Mouse (Mus musculus) layer of hippocampus, adult 18-20 months (tissue): ENCODE data around the gene Bcl3. TPM values are rescaled to one million over a fixed set of nuclear protein-coding genes. Genes with fewer than 3 reads are reported as not detected.
A peak's percentile ranks its signal among the peaks of the same experiment; 100 is the strongest.

Experiments used
- DNase-seq, 2 experiments: peaks; one replicate each; pipeline ENCODE4 v3.0.0; 2022; ENCODE audit warnings: low spot score in 2 of 2
- long read RNA-seq: library from polyadenylated mRNA; stranded (forward); transcript quantifications from one replicate; pipeline ENCODE4 v2.0.0, GENCODE M21; 2021
- total RNA-seq, 2 experiments: library from RNA; stranded (reverse); gene quantifications; 2 replicates each; pipeline ENCODE4 v1.2.3; 2021

Gene Bcl3
- 1 to 10 TPM in 1 of 2 experiments, under 1 TPM in 1; 0.27 to 1.1 TPM for total RNA-seq
- long read RNA-seq, result 0 reads

DNA sequence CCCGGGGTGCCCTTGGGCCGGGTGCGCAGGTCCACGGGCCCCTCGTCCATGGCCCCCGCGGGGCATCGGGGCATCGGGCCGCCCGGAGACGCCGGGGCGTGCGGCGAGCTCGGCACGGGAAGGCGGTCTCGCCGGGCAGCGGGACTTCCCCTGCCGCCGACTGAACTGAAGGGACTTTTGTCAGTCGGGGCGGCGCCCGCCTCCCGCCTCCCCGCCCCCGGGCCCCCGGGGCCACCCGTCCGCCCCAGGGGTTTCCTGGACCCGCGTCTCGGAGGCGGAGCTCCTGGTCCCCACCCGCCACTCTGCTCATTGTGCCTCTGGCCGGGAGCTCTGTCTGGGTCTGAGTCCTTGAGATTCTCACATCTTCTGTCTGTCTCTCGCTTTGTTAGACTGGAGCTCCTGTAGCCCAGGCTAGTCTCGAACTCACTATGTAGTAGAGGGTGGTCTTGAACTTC is at the start of gene Bcl3:
TSS of gene Bcl3 (minus strand) at position 167 of the 455 bp plus-strand sequence.
- DNase-seq, result no peak

DNA sequence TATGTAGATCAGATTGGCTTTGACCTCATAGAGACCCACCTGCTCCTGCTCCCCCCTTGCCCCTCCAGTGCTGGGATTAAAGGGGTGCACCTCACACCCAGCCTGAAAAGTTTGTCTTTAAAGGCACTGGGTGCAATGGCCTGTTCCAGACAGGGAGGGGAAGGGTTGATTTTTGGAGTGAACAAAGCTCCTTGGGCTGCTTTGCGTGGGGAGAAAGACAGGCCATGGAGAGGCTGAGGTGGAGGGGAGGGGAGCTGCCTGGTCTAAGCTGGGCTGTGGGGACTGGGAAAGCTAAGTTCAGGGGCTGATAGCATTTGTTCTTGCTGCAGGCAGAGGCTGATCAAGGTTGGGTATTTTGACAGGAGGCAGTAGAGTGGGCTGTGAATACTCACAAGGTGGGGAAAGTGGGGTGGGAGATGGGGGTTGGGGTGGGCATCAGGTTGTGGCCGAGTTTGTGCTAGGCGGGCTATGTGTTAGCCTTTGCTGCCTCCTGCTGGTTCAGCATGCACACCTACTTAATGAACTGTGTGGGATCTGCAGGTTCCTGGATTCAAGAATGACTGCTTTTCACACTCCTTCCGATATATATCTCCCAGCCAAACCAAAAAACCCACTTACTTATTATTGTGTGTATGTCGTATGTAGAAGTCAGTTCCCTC is 49.5 kb upstream of the Bcl3 start:
- no peak for DNase-seq

DNA sequence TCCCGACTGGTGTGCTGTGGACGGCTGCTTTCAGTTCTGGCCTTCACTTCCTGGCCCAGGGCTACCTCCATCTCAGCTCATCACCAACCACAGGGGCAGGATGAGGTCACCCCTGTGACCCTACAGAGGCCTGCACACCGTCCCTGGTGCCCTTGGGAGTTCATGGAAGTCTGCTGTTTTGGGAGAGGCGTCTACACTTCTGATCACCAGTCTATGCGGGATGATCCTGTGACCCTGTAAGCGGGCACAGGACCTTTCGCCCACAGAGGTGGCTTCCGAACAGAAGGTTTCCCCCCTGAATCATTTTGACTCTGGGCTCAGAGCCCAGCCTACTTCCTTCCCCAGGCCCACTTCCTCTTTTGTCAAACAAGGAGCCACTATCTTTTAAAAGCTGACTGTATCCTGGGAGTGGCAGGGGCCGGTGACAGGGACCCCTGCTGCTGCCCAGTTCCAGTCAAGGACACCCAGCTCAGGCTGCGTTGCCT is 48.6 kb upstream of the Bcl3 start:
- DNase-seq, result no peak

DNA sequence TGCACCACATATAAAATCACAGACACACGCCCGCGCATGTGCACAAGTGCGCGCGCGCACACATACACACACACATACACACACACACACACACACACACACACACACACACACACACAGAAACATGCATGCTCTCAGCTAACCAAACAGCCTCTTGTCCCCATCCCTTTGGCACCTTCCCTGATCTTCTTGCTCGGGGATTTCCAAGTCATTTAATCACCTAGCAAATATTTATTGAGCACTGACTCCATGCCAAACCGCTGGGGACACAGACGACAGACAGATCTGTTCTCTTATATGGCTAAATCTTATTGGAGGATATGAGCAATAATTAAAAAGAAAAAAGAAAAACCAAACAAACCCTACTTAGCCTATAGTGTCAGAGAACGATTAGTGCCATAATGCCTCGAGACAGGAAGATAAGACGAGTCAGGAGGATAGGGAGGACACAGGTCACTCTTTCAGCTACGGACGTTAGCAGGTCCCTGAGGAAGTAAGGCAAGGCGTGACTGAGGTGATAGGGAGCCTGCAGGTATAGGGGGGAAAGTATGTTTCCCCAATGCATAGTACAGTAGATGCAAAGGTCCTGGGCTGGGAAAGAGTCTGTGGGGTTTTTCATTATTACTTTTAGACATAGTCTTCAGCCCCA is 45.3 kb upstream of the Bcl3 start:
- no peak for DNase-seq

DNA sequence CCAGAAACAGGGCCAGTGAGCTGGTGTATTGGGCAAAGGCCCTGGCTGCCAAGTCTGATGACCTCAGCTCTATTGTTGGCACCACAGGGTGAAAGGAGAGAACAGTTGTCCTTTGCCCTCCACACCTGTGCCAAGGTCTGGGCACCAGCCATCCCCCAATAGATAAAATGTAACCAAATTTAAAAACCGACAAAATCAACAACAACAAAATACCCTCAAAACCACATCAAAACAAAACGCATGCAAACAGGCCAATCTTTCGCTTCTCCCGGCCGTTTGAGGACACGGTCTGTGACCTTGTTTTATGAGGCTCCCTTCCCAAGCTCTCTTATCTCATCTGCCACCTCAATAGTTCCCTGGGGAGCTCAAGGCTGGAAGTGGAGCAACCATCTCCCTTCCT is 43.9 kb upstream of the Bcl3 start:
- DNase-seq, result no peak

DNA sequence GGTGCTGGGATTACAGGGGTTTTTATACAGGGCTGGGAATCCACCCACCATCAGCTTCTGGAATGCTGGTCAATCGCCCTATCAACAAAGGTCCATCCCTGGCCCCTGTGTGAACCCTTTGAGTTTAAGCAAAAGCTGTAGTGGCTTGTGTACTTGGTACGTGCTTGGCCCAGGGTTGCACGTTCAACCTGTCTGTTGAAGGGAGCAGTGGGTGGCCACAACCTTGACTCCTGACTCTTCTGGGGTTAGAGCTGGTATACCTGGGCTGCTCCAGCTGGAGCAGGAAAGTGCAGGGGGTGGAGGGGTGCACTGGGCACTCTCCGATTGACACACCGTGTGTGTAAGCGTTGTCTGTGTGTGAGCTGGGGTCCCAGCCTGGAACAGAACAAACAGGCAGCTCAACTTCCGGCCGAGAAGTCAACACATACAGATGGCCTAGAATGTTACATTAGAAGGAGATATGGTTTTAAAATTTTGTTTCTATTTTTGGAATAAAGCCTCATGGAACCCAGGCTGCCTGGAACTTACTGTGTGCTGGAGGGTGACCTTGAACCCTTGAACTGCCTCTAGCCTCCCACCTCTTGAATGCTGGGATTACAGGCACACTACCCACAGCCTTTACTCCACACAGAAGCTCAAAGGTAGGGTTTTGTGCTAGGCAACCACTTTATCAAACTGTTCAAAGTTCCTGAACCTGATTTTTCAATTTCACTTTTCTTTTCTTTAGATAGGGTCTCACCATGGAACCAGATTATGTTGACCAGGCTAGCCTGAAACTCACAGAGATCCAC is 42.9 kb upstream of the Bcl3 start:
- DNase-seq, result no peak

DNA sequence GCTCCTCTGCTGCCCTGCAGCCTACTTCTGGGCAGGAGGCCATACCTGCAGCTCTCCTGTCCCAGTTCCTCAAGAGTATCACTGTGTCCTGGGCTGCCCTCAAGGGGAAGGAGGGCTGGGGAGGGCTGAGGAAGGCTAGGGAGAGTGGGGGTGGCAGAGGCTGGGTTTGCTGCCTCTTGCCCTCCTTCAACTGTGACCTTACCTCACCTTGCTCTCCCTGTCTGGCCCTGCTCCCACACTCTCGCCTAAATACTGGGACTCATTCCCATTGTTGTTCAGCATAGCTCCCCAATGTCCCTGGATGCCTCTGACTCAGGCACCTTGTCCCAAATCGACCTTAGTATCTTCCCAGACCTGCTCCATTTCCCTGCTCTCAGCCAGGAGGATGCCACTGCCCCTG is 41.7 kb upstream of the Bcl3 start:
- no peak for DNase-seq

DNA sequence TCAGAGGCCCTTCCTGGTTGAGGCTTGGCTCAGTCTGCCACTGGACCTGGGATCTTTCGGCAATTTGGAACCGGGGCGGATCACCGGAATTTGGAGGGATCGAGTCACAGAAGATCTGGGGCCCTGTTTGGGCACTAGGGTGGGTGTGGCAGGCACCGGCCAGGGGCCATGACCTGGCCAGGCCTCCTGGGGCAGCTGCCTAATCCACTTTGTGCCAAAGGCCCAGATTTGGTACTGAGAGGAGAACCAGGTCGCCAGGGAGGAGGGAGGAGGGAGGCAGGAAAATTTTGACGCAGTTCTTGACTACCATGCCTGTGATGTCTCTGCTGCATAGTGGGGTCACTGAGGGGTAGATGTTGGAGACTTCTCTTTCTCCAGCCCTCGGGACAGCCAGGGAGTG is 38.6 kb upstream of the Bcl3 start, which contains the start of gene Ceacam16:
TSS of gene Ceacam16 (minus strand) at position 101 of the 400 bp plus-strand sequence.
- DNase-seq, result no peak

DNA sequence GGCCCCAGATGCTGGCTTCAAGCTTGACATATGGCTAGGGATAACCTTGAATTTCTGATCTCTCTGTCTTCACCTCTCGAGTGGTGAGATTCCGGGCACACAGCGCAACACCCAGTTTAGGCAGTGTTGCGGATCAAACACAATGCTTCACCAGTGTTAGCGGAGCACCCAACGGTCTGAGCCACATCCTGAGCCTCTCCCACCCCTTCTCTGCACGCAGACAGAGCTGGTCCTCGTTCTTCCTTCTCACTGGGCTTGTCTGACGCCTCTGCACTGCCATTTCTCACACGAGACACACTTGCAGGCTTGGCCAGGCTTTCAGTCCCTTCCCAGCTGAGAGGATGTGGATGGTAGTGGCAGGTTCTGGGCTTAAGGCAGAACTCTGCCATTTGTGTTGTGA is 37.2 kb upstream of the Bcl3 start:
- DNase-seq, result no peak

DNA sequence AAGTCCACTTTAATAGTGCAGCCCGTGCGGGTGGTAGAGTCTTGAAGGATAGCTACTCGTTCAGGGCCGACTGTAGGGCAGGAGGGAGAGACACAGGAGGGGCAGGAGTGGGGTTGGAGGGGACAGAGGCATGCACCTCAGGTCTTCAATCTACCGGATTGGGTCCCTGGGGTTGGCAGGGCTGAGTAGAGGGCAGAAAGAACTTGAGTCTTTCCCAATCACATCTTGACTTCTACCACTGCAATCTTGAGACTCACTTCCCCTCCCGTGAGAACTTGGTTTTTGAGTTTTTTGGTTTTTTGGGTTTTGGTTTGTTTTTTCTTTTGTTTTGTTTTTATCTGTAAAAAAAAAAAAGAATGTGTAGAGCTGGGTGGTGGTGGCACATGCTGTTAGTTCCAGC is 33.7 kb upstream of the Bcl3 start:
- DNase-seq, result no peak

DNA sequence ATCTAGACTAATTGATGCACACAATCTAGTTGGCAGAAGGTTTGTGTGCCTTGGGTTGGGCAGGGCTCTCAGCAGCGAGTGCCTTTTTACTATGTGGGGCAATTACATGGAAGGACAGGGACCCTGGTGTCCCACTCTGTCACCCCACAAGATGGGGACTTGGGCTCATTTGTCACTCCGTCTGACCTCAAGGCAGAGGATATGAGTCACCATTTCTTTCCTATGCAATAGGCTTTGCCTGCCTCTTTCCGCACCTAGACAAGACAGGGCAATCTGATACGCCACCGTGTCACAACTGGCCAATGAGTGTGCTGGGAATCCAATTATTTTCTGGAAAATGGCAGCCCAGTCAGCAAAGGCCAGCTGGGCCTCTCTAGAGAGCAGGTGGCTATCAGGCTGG is 33.1 kb upstream of the Bcl3 start:
- no peak for DNase-seq

DNA sequence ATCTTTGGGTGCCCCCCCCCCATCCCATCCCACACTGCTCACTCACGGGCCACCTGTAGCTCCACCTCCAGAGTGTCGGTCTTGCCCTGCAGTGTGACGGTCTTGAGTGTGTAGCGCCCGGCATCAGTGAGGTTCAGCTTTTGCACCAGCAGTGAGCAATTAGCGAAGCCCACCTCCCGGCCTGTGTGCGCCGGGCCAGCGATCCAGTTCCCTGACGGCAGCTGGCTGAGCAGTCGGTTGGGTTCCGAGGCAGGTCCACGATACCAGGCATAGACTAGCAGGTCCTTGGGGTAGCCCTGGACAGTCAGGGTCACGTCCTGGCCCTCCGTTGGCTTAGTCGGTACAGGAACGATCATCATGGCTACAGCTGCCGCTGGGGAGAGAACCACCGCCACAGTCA is 31.0 kb upstream of the Bcl3 start:
- DNase-seq, result no peak

DNA sequence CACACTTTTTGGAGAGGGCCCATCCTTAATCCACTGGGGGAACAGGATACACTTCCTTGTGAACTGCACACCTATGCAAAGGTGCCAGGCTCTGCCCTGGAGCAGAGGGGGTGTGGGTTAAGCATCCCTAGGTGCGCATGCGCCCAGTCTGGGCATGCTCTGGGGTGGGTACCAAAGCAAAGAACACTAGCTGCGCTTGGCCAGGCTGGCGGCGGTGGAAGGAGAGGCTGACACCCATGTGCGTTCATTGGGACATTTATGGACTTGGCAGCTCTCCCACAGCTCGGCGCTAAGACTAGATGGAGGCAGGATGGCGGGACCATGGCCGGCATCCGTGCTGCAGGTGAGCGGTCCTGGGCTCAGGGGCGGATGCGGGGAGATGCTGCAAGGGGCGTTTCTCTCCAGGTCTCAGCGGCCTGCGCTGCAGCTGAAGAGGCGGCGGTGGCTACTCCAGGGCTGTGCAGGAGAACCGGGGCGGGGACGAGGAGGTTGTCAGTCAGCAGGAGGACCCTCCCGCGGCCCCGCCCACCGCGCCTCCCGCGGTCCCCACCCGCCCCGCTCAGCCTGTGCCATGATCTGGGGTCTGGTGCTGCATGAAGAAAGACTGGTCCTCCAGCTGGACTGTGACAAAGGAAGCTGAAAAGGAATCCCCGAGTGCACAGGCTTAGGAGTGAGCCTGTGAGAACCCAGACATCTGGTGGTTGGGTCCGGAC is 29.4 kb upstream of the Bcl3 start, which contains the start of gene Gm19345:
TSS of gene Gm19345 (plus strand) at position 146 of the 713 bp plus-strand sequence.
- peak in 1 of 2 experiments; percentile 16 for DNase-seq

DNA sequence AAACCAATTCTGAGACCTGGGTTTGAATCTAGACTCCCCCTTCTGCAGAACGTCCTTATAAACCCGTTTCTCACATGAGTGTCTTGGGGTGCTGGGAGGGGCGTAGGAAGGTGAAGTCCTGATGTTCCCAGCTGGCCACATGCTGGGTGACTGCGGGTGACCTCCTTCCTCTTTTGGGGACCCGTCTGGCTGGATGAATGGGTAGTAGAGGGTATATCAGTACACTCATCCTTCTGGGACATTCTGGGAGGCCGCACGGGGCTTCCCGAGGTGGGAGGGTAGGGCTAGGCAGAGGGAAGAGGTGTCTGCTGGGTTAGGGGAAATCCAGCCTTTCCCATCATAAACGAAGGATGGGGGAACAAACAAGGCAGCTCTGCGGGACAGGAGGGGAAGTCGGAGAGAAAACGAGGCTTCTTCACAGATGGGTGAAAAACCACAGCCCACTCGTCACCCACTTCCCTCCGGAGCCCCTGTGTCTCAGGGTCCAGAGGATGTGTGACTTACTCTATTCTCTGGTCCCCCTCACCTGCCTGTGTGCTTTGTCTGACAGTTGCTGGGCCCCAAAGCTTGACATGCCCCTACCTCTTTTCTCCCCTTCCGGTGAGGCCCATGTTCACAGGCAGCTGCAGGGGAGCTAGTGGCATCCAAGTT is 22.1 kb upstream of the Bcl3 start:
- DNase-seq, result no peak

DNA sequence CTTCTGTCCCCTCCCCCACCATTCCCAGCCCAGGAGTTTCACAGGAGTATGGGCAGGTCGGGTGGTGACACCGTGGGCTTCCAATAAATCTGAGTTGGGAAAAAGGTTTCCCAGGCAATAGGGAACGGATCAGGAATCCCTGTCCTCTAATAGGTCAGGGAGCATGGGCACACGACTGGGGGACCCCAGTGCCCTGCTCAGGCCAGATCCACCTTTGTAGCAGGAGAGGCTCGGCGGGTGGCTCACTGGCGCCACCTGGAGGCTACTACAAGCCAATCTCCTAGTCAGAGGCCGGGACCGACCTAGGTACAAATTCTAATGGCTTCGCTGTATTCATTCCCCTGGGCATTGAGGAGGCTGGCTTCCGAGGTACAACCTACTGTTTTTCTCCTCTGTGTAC is 21.0 kb upstream of the Bcl3 start:
- peak; percentile 24 to 69 for DNase-seq

DNA sequence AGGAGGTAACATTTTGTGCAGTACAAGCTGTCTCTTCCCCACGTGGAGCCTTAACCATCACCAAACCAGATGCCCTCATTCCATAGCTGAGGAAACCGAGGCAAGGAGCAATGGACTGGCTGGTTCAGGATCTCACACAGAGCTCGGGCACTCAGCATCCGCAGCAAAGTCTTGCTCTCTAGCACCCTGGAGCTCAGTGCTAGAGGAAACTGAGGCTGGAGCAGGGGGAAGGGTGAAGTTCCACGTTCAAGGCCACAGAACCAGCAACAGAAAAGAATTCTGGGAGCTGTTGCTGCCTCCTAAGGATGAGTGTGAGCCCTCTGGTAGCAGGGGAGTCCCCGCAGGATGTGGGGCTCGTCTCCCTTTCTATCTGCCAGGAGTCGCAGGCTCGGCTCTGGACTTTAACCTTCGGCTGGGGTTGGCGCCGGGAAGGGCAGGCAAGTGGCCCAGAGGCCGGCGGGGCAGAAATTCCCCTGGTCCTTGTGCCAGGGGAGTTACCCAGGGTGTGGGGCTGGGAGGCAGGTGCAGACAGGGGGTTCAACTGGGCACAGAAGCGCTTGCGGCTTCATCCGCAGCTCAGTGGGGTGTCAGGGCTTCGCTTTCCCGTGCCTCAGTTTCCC is 20.4 kb upstream of the Bcl3 start:
- no peak for DNase-seq

DNA sequence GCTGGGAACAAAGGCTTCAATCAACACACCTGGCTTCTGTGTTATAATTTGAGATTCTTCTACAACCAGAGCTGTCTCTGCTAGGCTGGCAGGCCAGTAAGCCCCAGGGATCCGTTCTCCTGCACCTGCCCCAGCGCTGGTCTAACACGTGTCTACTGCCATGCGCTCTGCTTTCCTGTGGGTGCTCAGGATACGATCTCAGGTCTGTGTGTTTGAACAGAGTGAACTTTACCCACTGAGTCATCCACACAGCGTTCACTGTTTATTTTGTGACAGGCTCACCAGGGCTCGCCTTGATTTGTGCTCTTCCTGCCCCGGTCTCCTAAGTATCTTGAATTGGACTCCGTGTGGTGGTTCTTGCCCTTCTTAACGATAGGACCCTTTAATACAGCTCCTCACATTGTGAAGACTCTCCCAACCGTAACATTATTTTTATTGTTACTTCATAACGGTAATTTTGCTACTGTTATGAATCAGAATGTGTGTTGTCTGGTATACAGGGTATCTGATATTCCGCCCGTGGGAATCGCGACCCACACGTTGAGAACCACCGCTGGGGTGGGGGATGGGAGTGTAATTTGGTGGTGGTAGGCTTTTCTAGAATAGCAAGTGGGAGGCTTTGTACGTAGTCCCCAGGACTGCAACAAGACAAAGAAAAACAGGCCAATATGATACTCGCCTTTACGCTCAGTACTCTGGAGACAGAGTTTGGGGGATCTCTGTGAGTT is 19.3 kb upstream of the Bcl3 start:
- no peak for DNase-seq

DNA sequence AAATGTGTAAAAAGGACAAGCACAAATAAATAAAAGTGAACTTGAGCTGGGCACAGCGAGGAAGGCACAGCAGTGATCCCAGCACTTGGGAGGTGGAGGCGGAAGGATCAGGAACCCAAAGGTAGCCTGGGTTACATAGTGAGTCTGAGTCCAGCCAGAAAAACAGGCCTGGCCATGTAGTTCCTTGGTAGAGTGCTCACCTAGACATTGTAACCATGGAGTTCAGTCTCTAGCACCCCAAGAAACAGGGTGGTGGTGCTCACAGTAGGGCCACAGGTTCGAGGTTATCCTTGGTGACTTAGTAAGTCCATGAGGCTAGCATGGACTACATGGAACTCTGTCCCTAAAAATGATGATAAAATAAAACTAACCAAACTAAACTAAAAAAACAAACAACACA is 18.4 kb upstream of the Bcl3 start:
- DNase-seq, result no peak

DNA sequence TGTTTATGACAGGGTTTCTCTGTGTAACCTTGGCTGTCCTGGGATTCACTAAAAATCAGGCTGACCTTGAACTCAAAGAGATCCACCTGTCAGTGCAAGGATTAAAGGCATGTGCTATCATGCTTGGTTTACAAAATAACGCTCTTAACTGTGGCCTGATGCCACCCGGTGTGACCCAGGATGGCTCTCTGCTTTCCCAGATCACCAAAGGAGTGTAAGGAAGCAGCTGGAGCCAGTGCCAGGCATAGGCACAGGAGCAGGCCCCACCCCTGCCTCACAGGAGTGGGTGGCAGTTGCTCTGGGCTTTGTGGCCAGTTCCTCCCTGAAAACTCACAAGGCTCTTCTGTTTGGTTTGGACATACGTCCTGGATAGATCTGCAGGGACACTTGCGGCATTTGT is 17.8 kb upstream of the Bcl3 start:
- DNase-seq, result no peak

DNA sequence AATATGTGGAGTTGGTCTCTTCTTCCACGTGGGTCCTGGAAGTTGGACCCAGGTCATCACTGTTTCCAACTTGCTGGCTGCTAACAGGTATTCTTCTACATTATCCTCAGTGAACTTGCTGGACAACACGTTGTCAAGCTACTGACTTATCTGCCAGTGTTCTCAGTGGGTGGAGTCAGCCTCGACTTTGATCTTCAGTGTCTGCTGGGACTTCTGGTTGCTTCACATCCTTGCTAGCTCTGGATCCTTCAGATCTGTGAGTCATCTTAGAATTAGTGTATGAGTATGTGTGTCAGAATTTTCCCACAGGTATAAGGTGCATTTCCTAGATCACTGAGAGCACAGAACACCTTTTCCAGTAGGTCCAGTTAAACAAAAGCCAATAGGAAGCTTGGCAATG is 14.3 kb upstream of the Bcl3 start:
- no peak for DNase-seq
